Mouse (Mus musculus) megakaryocyte, adult 5-6 weeks (primary cell): ENCODE results near the gene Eif4e2. TPM values are rescaled to one million over a fixed set of nuclear protein-coding genes. Genes with fewer than 3 reads are reported as not detected.

Source experiments
- total RNA-seq, 2 experiments: library from RNA; stranded (forward) in 1 of 2; stranded (reverse) in 1 of 2; fragments of 153-499, 151-499 nt in 1 of 2; fragments of 221-1000, 200-1000 nt in 1 of 2; gene quantifications; 2 replicates each; pipeline versions ENCODE4 v1.2.3 to v1.2.4; 2015 to 2017

Eif4e2 gene
- total RNA-seq, 2 experiments from 2014 or later, result 81.3 to 156 TPM

Other genes starting within 250 kb of the Eif4e2 start
- not detected in 2 replicates for gene Alppl2, start 124.0 kb upstream of the Eif4e2 start, total RNA-seq (2015)
- not detected in 2 replicates for gene Alppl2, start 124.0 kb upstream of the Eif4e2 start, total RNA-seq (2017)
- not detected in 2 replicates for gene Alpi, start 112.3 kb upstream of the Eif4e2 start, total RNA-seq (2015)
- not detected in 2 replicates for gene Alpi, start 112.3 kb upstream of the Eif4e2 start, total RNA-seq (2017)
- gene Akp3, start 88.9 kb upstream of the Eif4e2 start, total RNA-seq (2015), result not detected in 2 replicates
- not detected in 2 replicates for gene Akp3, start 88.9 kb upstream of the Eif4e2 start, total RNA-seq (2017)
- not detected in 2 replicates for gene Ecel1, start 57.4 kb upstream of the Eif4e2 start, total RNA-seq (2015)
- not detected in 2 replicates for gene Ecel1, start 57.4 kb upstream of the Eif4e2 start, total RNA-seq (2017)
- not detected in 2 replicates for gene Prss56, start 30.6 kb upstream of the Eif4e2 start, total RNA-seq (2015)
- gene Prss56, start 30.6 kb upstream of the Eif4e2 start, total RNA-seq (2017), result not detected in 2 replicates
- not detected in 2 replicates for gene Chrnd, start 23.3 kb upstream of the Eif4e2 start, total RNA-seq (2015)
- not detected in 2 replicates for gene Chrnd, start 23.3 kb upstream of the Eif4e2 start, total RNA-seq (2017)
- not detected in 2 replicates for gene Chrng, start 9.3 kb upstream of the Eif4e2 start, total RNA-seq (2015)
- not detected in 2 replicates for gene Chrng, start 9.3 kb upstream of the Eif4e2 start, total RNA-seq (2017)
- 0.07 TPM in 1 of 2 replicates, not detected in the other for gene Efhd1, start 50.4 kb downstream of the Eif4e2 start, total RNA-seq (2015)
- not detected in 2 replicates for gene Efhd1, start 50.4 kb downstream of the Eif4e2 start, total RNA-seq (2017)
- 38.6 and 39.0 TPM in 2 replicates for gene Gigyf2, start 113.1 kb downstream of the Eif4e2 start, total RNA-seq (2015)
- 87.4 and 90.8 TPM in 2 replicates for gene Gigyf2, start 113.1 kb downstream of the Eif4e2 start, total RNA-seq (2017)
- not detected in 2 replicates for gene Kcnj13, start 180.8 kb downstream of the Eif4e2 start, total RNA-seq (2015)
- not detected in 2 replicates for gene Kcnj13, start 180.8 kb downstream of the Eif4e2 start, total RNA-seq (2017)